Mouse (Mus musculus): ENCODE measurements around the gene Palld. TPM values are rescaled to one million over a fixed set of nuclear protein-coding genes. Genes with fewer than 3 reads are reported as not detected.

Gene Palld
- polyA plus RNA-seq, 1 experiment from 2014 or later = 70.4 TPM

GRCm38 (mm10) chr8:61625656-61626210 is 276.8 kb downstream of the Palld start:
- H3K27ac ChIP-seq (ENCODE audit: low read length) = peak overlapping the region; percentile 28; the same call in 1 of the 2 replicates
- H3K9ac ChIP-seq (ENCODE audit: low read depth, low read length) = no peak overlapping the region
- no peak overlapping the region for H3K4me2 ChIP-seq (ENCODE audit: low read depth, low read length)
- H3K9me3 ChIP-seq (ENCODE audit: control insufficient read depth, low read length) = no peaks in the 10 kb centered on the region
- no peaks in the 10 kb centered on the region for H3K36me3 ChIP-seq (ENCODE audit: control insufficient read depth, insufficient read depth, low read length)
- H3K27me3 ChIP-seq (replicated peaks; ENCODE audit: control insufficient read depth, insufficient read depth, low read length) = no peaks in the 10 kb centered on the region
- 61% methylated on average over 8 of the region's 8 CpGs for WGBS
- peak; percentile 38 for ATAC-seq
- H3K4me3 ChIP-seq (ENCODE audit: low read length) = no peak overlapping the region
- peaks cover 10% of the 10 kb centered on the region for H3K4me1 ChIP-seq (ENCODE audit: control insufficient read depth, insufficient read depth, low read length)

GRCm38 (mm10) chr8:61623485-61624417 is 278.7 kb downstream of the Palld start:
- H3K9me3 ChIP-seq (ENCODE audit: control insufficient read depth, low read length) = no peaks in the 10 kb centered on the region
- H3K4me2 ChIP-seq (ENCODE audit: low read depth, low read length) = no peak overlapping the region
- peaks cover 10% of the 10 kb centered on the region for H3K4me1 ChIP-seq (ENCODE audit: control insufficient read depth, insufficient read depth, low read length)
- no peak overlapping the region for H3K4me3 ChIP-seq (ENCODE audit: low read length)
- H3K27me3 ChIP-seq (replicated peaks; ENCODE audit: control insufficient read depth, insufficient read depth, low read length) = no peaks in the 10 kb centered on the region
- ATAC-seq = peak; percentile 16
- WGBS = 47% methylated on average over 12 of the region's 12 CpGs
- no peak overlapping the region; the same call in 1 of the 2 replicates for H3K27ac ChIP-seq (ENCODE audit: low read length)
- H3K9ac ChIP-seq (ENCODE audit: low read depth, low read length) = no peak overlapping the region
- H3K36me3 ChIP-seq (ENCODE audit: control insufficient read depth, insufficient read depth, low read length) = no peaks in the 10 kb centered on the region

DNA sequence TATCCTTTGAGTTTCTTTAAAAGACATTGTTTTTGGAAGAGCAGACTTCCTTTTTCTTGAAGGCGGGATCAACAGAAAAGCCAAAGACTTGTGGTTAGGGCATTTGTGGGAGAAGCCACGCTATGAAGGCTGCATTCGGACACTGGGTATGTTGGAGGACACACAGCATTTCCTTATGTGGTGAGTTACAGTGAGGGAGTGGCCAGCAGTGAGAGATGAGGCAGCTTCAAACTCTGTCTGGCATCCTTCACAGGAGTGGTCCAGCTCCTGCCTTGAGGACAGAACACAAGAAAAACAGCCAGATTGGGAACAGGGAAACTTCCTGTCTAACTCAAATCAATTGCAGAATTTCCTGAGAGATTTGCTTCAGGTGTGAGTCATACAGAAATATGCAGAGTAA is 281.2 kb downstream of the Palld start:
- no peak overlapping the region for H3K27ac ChIP-seq (ENCODE audit: low read length)
- no peak overlapping the region for H3K9ac ChIP-seq (ENCODE audit: low read depth, low read length)
- WGBS = 72% methylated on average over 3 of the region's 3 CpGs
- H3K4me3 ChIP-seq (ENCODE audit: low read length) = no peak overlapping the region
- H3K27me3 ChIP-seq (replicated peaks; ENCODE audit: control insufficient read depth, insufficient read depth, low read length) = no peaks in the 10 kb centered on the region
- H3K36me3 ChIP-seq (ENCODE audit: control insufficient read depth, insufficient read depth, low read length) = no peaks in the 10 kb centered on the region
- ATAC-seq = no peak
- no peak overlapping the region for H3K4me2 ChIP-seq (ENCODE audit: low read depth, low read length)
- peaks cover 13% of the 10 kb centered on the region for H3K4me1 ChIP-seq (ENCODE audit: control insufficient read depth, insufficient read depth, low read length)
- H3K9me3 ChIP-seq (ENCODE audit: control insufficient read depth, low read length) = no peaks in the 10 kb centered on the region

DNA sequence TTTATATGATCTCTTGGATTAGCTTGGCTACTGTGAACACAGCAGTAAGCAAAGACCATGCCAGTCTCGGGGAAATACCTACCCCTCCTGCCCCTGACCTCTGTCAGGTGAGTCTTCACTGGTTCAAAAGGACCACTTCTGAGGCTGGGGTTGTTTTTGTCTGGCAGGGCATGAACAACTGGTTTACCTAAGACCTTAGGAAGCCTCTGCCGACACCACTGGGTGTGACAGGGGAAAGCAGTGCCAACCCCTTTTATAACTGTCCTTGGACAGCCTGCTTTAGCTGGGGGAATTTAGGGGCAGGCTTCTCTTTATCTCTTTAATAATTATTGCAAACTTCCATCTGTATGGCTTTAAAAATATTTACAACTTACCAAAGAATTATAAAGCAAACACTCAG is 284.8 kb downstream of the Palld start:
- H3K4me2 ChIP-seq (ENCODE audit: low read depth, low read length) = no peak overlapping the region
- H3K27me3 ChIP-seq (replicated peaks; ENCODE audit: control insufficient read depth, insufficient read depth, low read length) = no peaks in the 10 kb centered on the region
- no peaks in the 10 kb centered on the region for H3K36me3 ChIP-seq (ENCODE audit: control insufficient read depth, insufficient read depth, low read length)
- no peak overlapping the region for H3K4me3 ChIP-seq (ENCODE audit: low read length)
- ATAC-seq = no peak
- peaks cover 3% of the 10 kb centered on the region; the same call in 1 of the 2 replicates for H3K4me1 ChIP-seq (ENCODE audit: control insufficient read depth, insufficient read depth, low read length)
- no peaks in the 10 kb centered on the region for H3K9me3 ChIP-seq (ENCODE audit: control insufficient read depth, low read length)
- H3K9ac ChIP-seq (ENCODE audit: low read depth, low read length) = no peak overlapping the region
- 52% methylated on average over 2 of the region's 2 CpGs for WGBS
- H3K27ac ChIP-seq (ENCODE audit: low read length) = no peak overlapping the region

DNA sequence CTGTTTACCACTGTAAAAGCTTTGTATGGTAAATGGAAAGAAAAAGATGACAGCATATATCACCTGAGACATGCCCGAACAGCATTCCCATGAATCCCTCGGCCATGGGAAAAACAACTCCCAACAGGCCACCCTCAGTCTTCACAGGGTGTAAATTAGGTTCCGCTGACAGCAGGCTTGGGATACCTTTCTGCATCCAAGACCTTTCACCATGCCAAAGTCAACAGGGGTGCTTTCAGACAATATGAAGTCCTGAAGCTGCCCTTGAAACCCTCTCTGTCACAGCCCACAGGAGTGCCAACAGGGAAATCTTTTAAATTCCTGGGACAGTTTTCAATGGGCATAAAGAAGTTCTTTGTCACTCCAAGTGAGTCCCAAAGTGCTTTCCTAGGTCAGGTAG is 285.4 kb downstream of the Palld start:
- Histone ChIP-seq H3K4me2 (ENCODE audit: low read depth, low read length) (no peak overlapping the region), H3K4me3 (ENCODE audit: low read length) (no peak overlapping the region), H3K4me1 (ENCODE audit: control insufficient read depth, insufficient read depth, low read length) (peaks cover 3% of the 10 kb centered on the region; the same call in 1 of the 2 replicates), H3K9me3 (ENCODE audit: control insufficient read depth, low read length) (no peaks in the 10 kb centered on the region), H3K27me3 (replicated peaks; ENCODE audit: control insufficient read depth, insufficient read depth, low read length) (no peaks in the 10 kb centered on the region), H3K9ac (ENCODE audit: low read depth, low read length) (no peak overlapping the region), H3K36me3 (ENCODE audit: control insufficient read depth, insufficient read depth, low read length) (no peaks in the 10 kb centered on the region), H3K27ac (ENCODE audit: low read length) (no peak overlapping the region)
- ATAC-seq = no peak
- 88% methylated on average over 3 of the region's 3 CpGs for WGBS

GRCm38 (mm10) chr8:61615711-61616697 is 286.5 kb downstream of the Palld start:
- Histone ChIP-seq H3K27me3 (replicated peaks; ENCODE audit: control insufficient read depth, insufficient read depth, low read length) (no peaks in the 10 kb centered on the region), H3K4me3 (ENCODE audit: low read length) (no peak overlapping the region), H3K27ac (ENCODE audit: low read length) (0 out of 2 replicates have a peak overlapping the region, but pooled peaks have one; percentile 16), H3K36me3 (ENCODE audit: control insufficient read depth, insufficient read depth, low read length) (no peaks in the 10 kb centered on the region), H3K4me1 (ENCODE audit: control insufficient read depth, insufficient read depth, low read length) (peaks cover 10% of the 10 kb centered on the region; the same call in 1 of the 2 replicates), H3K9ac (ENCODE audit: low read depth, low read length) (no peak overlapping the region), H3K9me3 (ENCODE audit: control insufficient read depth, low read length) (no peaks in the 10 kb centered on the region), H3K4me2 (ENCODE audit: low read depth, low read length) (no peak overlapping the region)
- ATAC-seq = no peak
- 67% methylated on average over 9 of the region's 9 CpGs for WGBS

DNA sequence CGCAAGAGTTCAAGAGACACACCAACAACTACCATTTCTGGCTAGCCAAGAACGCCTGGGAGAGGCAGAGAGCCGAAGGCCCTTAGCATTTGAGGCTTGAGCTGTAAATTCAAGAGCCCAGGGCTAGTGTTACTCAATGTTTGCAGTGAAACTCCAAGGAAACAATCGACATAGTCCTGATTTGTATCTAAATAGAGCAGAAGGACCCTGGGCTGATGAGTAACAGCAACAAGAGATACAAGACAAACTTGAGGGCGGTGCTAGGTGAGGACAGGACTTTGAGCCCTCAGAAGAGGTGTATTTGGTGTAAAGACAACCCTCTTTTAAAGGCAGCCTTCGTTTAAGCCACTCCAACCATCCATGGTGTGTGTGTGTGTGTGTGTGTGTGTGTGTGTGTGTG is 290.7 kb downstream of the Palld start:
- peaks cover 6% of the 10 kb centered on the region; the same call in 1 of the 2 replicates for H3K4me1 ChIP-seq (ENCODE audit: control insufficient read depth, insufficient read depth, low read length)
- H3K36me3 ChIP-seq (ENCODE audit: control insufficient read depth, insufficient read depth, low read length) = no peaks in the 10 kb centered on the region
- WGBS = 71% methylated on average over 6 of the region's 6 CpGs
- H3K4me3 ChIP-seq (ENCODE audit: low read length) = no peak overlapping the region
- no peaks in the 10 kb centered on the region for H3K9me3 ChIP-seq (ENCODE audit: control insufficient read depth, low read length)
- no peak overlapping the region for H3K4me2 ChIP-seq (ENCODE audit: low read depth, low read length)
- ATAC-seq = peak; percentile 59
- H3K27me3 ChIP-seq (replicated peaks; ENCODE audit: control insufficient read depth, insufficient read depth, low read length) = no peaks in the 10 kb centered on the region
- H3K27ac ChIP-seq (ENCODE audit: low read length) = peak overlapping the region; percentile 57
- no peak overlapping the region for H3K9ac ChIP-seq (ENCODE audit: low read depth, low read length)

DNA sequence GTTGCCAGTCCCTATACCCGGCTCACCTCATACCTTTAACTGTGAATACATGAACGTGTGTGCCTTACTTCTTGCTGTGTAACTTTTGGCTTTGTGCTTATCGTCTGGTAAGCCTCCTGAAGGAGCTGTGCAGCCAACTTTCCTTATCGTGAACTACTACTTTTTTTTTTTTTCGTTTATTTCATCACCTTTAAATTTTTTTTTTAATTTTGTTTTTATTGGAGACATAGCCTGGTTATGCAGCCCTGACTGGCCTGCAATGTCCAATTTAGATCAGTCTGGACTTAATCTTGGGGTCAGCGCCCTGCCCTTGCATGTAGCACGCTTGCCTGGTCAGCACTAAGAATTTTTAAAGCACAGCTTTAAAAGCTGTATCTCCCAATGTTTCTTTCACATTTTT is 291.4 kb downstream of the Palld start:
- Histone ChIP-seq H3K27ac (ENCODE audit: low read length) (no peak overlapping the region; the same call in 1 of the 2 replicates), H3K4me2 (ENCODE audit: low read depth, low read length) (no peak overlapping the region), H3K27me3 (replicated peaks; ENCODE audit: control insufficient read depth, insufficient read depth, low read length) (no peaks in the 10 kb centered on the region), H3K36me3 (ENCODE audit: control insufficient read depth, insufficient read depth, low read length) (no peaks in the 10 kb centered on the region), H3K9me3 (ENCODE audit: control insufficient read depth, low read length) (no peaks in the 10 kb centered on the region), H3K4me1 (ENCODE audit: control insufficient read depth, insufficient read depth, low read length) (peaks cover 6% of the 10 kb centered on the region; the same call in 1 of the 2 replicates), H3K4me3 (ENCODE audit: low read length) (no peak overlapping the region), H3K9ac (ENCODE audit: low read depth, low read length) (no peak overlapping the region)
- ATAC-seq = no peak
- 89% methylated on average over 7 of the region's 7 CpGs for WGBS

GRCm38 (mm10) chr8:61610546-61610945 is 291.9 kb downstream of the Palld start:
- no peaks in the 10 kb centered on the region for H3K36me3 ChIP-seq (ENCODE audit: control insufficient read depth, insufficient read depth, low read length)
- WGBS = 71% methylated on average over 5 of the region's 5 CpGs
- no peak overlapping the region for H3K27ac ChIP-seq (ENCODE audit: low read length)
- H3K4me2 ChIP-seq (ENCODE audit: low read depth, low read length) = no peak overlapping the region
- ATAC-seq = no peak
- H3K9ac ChIP-seq (ENCODE audit: low read depth, low read length) = no peak overlapping the region
- H3K9me3 ChIP-seq (ENCODE audit: control insufficient read depth, low read length) = no peaks in the 10 kb centered on the region
- no peaks in the 10 kb centered on the region for H3K27me3 ChIP-seq (replicated peaks; ENCODE audit: control insufficient read depth, insufficient read depth, low read length)
- peaks cover 6% of the 10 kb centered on the region; the same call in 1 of the 2 replicates for H3K4me1 ChIP-seq (ENCODE audit: control insufficient read depth, insufficient read depth, low read length)
- no peak overlapping the region for H3K4me3 ChIP-seq (ENCODE audit: low read length)
